9 mouse cellular contexts compared by ENCODE assay signal in the genomic region with DNA sequence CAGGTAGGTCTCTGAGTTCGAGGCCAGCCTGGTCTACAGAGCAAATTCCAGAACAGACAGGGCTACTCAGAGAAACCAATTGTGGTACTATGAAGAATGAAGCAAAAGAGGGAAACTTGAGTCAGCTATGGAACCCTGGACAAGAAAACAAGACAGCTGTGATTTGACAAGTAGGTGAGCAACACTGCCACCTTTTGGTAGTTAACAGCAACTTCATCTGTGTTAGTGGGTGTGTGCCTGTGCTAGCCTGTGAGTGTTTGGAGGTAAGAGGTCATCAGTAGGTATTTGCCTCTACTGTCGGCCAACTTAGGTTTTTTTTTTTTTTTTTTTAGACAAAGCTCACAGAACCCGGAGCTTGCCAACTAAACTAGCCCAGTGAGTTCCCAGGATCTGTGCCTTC. TPM values are rescaled to one million over a fixed set of nuclear protein-coding genes. Genes with fewer than 3 reads are reported as not detected.
A peak's percentile ranks its signal among the peaks of the same experiment; 100 is the strongest.
DNase-seq lines count a peak whose midpoint lies in the region; TF ChIP-seq lines count a peak whose summit lies in the region.
"Had no signal": no experiment of that assay in that cellular context is flagged by ENCODE, and none has a peak within 500 bp of the region (broad histone marks: within the 10 kb centered on the region; RNA-seq: fewer than 3 reads in every experiment).

No protein-coding gene starts in this region.

- intact Hi-C loops in gastrocnemius, adult 2 months (cut with DNase I): no loop called here

- H3K4me3 ChIP-seq in gastrocnemius, adult 2 months: no peak overlapping the region

- H3K27me3 ChIP-seq in splenic B cell, adult 2 months (ENCODE audit: control insufficient read depth, insufficient read depth, low read length, poor library complexity, severe bottlenecking): no peaks in the 10 kb centered on the region

- no peaks in the 10 kb centered on the region for H3K36me3 ChIP-seq in splenic B cell, adult 2 months (ENCODE audit: control insufficient read depth, insufficient read depth, low read length, poor library complexity, severe bottlenecking)

- no peak for DNase-seq in gastrocnemius, adult 2 months
- DNase-seq in gastrocnemius, postnatal 25 days: no peak
- DNase-seq in thymus, postnatal 0 days (ENCODE audit: low spot score): peak; percentile 44
- no peak for DNase-seq in thymus, postnatal 36 days
- peak; percentile 14 for DNase-seq in embryo, embryonic 11 days
- peak; percentile 76 for DNase-seq in splenic B cell, adult 2 months (ENCODE audit: low read depth, low spot score)
- no peak for DNase-seq in testis, postnatal 14 days (ENCODE audit: low spot score)
- no peak for DNase-seq in left cerebral cortex, adult 11 months (ENCODE audit: low spot score)

- TF ChIP-seq CTCF in gastrocnemius, adult 2 months (IDR thresholded peaks at IDR 0.05): peak; percentile 51

- no peak overlapping the region for H3K27ac ChIP-seq in gastrocnemius, adult 2 months

RNA-seq across cellular contexts. Expression of a gene that starts 2.2 kb away (rescaled TPM):
- 1 to 10 TPM; 2.7 to 4.9 TPM for total RNA-seq in gastrocnemius, adult 2 months (2021)
- 1 to 10 TPM; 2.3 to 3.4 TPM for total RNA-seq in gastrocnemius, postnatal 25 days (2021)
- not detected in 2 replicates for polyA plus RNA-seq in thymus, postnatal 0 days (2015; fragmentation: Nextera tagmentation; extraction: Ambion mirVana)
- polyA plus RNA-seq: liver, embryonic 16.5 days had no signal

RNA-seq across cellular contexts. Expression of a gene that starts 4.4 kb away (rescaled TPM):
- 1 to 10 TPM; 3.7 to 4.2 TPM for total RNA-seq in gastrocnemius, adult 2 months (2021)
- total RNA-seq in gastrocnemius, postnatal 25 days (2021): 1 to 10 TPM; 3.5 to 5.1 TPM
- 50.2 and 51.0 TPM in 2 replicates for polyA plus RNA-seq in thymus, postnatal 0 days (2015; fragmentation: Nextera tagmentation; extraction: Ambion mirVana)

RNA-seq across cellular contexts. Expression of a gene that starts 19.1 kb away (rescaled TPM):
- total RNA-seq in gastrocnemius, adult 2 months (2021): 10 to 100 TPM; 37.4 to 38.3 TPM
- total RNA-seq in gastrocnemius, postnatal 25 days (2021): 10 to 100 TPM; 37.2 to 40.1 TPM
- 151 and 153 TPM in 2 replicates for polyA plus RNA-seq in thymus, postnatal 0 days (2015; fragmentation: Nextera tagmentation; extraction: Ambion mirVana)

RNA-seq across cellular contexts. Expression of a gene that starts 29.5 kb away (rescaled TPM):
- not detected for total RNA-seq in gastrocnemius, adult 2 months (2021)
- not detected for total RNA-seq in gastrocnemius, postnatal 25 days (2021)
- 0.81 and 1.2 TPM in 2 replicates for polyA plus RNA-seq in thymus, postnatal 0 days (2015; fragmentation: Nextera tagmentation; extraction: Ambion mirVana)

RNA-seq across cellular contexts. Expression of a gene that starts 33.6 kb away (rescaled TPM):
- not detected for total RNA-seq in gastrocnemius, adult 2 months (2021)
- total RNA-seq in gastrocnemius, postnatal 25 days (2021): not detected
- not detected in 2 replicates for polyA plus RNA-seq in thymus, postnatal 0 days (2015; fragmentation: Nextera tagmentation; extraction: Ambion mirVana)
- polyA plus RNA-seq: liver, embryonic 16.5 days had no signal

Comparison
In these comparisons a context has a peak if more than half of its experiments do, and no peak if none do; other contexts are left out.
1. DNase-seq: peak in thymus, postnatal 0 days (single experiment), embryo, embryonic 11 days (single experiment) and splenic B cell, adult 2 months (single experiment); none in gastrocnemius, adult 2 months (single experiment), gastrocnemius, postnatal 25 days (single experiment), thymus, postnatal 36 days (0 of 2), testis, postnatal 14 days (single experiment) and left cerebral cortex, adult 11 months (single experiment).